Mouse (Mus musculus) forebrain, embryonic 14.5 days (tissue): Measurements from ENCODE around the gene Krtcap2. TPM values are rescaled to one million over a fixed set of nuclear protein-coding genes. Genes with fewer than 3 reads are reported as not detected.
"Not testable (repeated sequence)": the region's sequence is repeated elsewhere in the genome, so short reads cannot be mapped to it uniquely, and the experiment has no call there.

Experiments used
- ATAC-seq: fragments of 200-750 bp; cut with Nextera tagmentation; 2 replicates; pipeline ENCODE4 v1.8.0; 2017; ENCODE audit warnings: mild to moderate bottlenecking, moderate library complexity
- DNase-seq: peaks from one replicate; pipeline ENCODE4 v3.0.0-alpha.2; 2015; ENCODE audit warnings: low spot score
- H3K27ac ChIP-seq: fragments of 300-500 bp; sonication (generic); 2 replicates; pipeline ENCODE4 v1.5.1; 2014; ENCODE audit warnings: low read depth, mild to moderate bottlenecking, control low read depth, low read length, moderate library complexity
- H3K27me3 ChIP-seq: fragments of 300-500 bp; sonication (generic); replicated peaks from 2 replicates; pipeline ENCODE4 v1.6.1; 2014; ENCODE audit warnings: low read length, control low read depth, mixed read lengths; ENCODE audit not compliant: control insufficient read depth, insufficient read depth
- H3K36me3 ChIP-seq: fragments of 300-500 bp; sonication (generic); 2 replicates; pipeline ENCODE4 v1.6.1; 2014; ENCODE audit warnings: low read length, control low read depth; ENCODE audit not compliant: control insufficient read depth, insufficient read depth
- H3K4me1 ChIP-seq: fragments of 300-500 bp; sonication (generic); 2 replicates; pipeline ENCODE4 v1.6.1; 2014; ENCODE audit warnings: antibody characterized with exemption, low read length, control low read depth; ENCODE audit not compliant: control insufficient read depth, insufficient read depth
- H3K4me2 ChIP-seq: fragments of 300-500 bp; sonication (generic); 2 replicates; pipeline ENCODE4 v1.6.1; 2014; ENCODE audit warnings: mild to moderate bottlenecking, control low read depth, low read length
- H3K4me3 ChIP-seq: fragments of 300-500 bp; sonication (generic); 2 replicates; pipeline ENCODE4 v1.5.1; 2014; ENCODE audit warnings: low read depth, low read length, control low read depth
- H3K9ac ChIP-seq: fragments of 300-500 bp; sonication (generic); 2 replicates; pipeline ENCODE4 v1.6.1; 2014; ENCODE audit warnings: mild to moderate bottlenecking, low read length, control low read depth, moderate library complexity
- H3K9me3 ChIP-seq: fragments of 300-500 bp; sonication (generic); replicated peaks from 2 replicates; pipeline ENCODE4 v1.6.1; 2016; ENCODE audit warnings: low read length, control low read depth, mixed read lengths; ENCODE audit not compliant: control insufficient read depth
- WGBS: fragments of 180-500 bp; shearing (Covaris S2); extraction: QIAGEN DNeasy Blood & Tissue Kit; methylation state at CpG from one replicate; pipeline ENCODE4 v1.1.7; 2014; 5-methylcytosine and 5-hydroxymethylcytosine counted together
- polyA plus RNA-seq: library from polyadenylated mRNA; unstranded; fragments of >200 nt; fragmentation: Nextera tagmentation; extraction: Ambion mirVana; gene quantifications from 2 replicates; pipeline ENCODE4 v1.2.1, GENCODE M21; 2014

The Krtcap2 gene
- polyA plus RNA-seq, 1 experiment from 2014 or later: 234 TPM

DNA sequence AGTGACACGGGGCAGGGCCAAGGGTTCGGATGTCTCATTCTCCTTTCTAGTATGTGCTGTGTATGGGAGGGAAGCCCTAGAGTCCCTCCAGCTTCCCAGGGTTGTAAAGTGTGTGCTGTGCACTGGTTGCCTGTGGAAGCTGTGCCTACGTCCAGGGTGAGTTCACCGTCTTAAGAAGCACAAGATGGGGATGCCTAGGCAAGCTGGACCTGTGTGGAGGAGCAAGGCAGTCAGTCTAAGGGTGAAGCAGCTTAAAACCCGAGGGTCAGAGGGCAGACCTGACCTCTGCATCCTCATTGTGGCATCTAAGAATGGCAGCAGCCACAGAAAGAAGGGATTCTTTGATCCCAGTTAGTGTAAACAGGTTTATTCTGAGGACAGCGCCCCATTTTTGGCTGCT is 37.0 kb upstream of the Krtcap2 start:
- Histone ChIP-seq H3K27ac (no peak overlapping the region), H3K27me3 (no peaks in the 10 kb centered on the region), H3K36me3 (peaks cover 62% of the 10 kb centered on the region), H3K9ac (no peak overlapping the region), H3K9me3 (no peaks in the 10 kb centered on the region), H3K4me1 (peaks cover 9% of the 10 kb centered on the region; the same call in 1 of the 2 replicates), H3K4me3 (no peak overlapping the region), H3K4me2 (no peak overlapping the region)
- ATAC-seq (no peak), DNase-seq (no peak)
- 85% methylated on average over 6 of the region's 6 CpGs for WGBS

DNA sequence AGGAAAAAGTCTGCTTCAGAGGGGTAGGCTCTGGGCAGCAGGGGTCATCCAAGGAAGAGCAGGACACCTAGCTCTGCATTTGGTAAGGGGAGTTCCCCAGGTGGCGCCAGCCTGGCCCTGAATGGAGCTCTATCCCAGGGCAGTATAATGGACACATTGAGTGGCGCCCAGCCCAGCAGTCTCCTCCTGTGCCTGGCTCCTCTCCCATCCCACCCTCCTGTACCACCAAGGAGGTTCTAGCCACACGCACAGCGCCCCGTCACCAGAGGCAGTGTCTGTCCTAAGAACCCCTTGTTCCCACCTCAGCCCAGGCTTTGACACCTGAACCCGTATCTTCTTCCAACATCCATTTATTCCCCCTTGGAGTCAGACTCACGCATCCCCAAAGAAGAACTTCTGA is 36.0 kb upstream of the Krtcap2 start:
- ATAC-seq (no peak), DNase-seq (no peak)
- H3K27ac ChIP-seq: no peak overlapping the region
- H3K9ac ChIP-seq: no peak overlapping the region
- H3K9me3 ChIP-seq: no peaks in the 10 kb centered on the region
- WGBS: 94% methylated on average over 7 of the region's 7 CpGs
- peaks cover 62% of the 10 kb centered on the region for H3K36me3 ChIP-seq
- peaks cover 11% of the 10 kb centered on the region for H3K4me1 ChIP-seq
- no peak overlapping the region for H3K4me3 ChIP-seq
- no peak overlapping the region for H3K4me2 ChIP-seq
- H3K27me3 ChIP-seq: no peaks in the 10 kb centered on the region

GRCm38 (mm10) chr3:89210162-89210561 is 35.6 kb upstream of the Krtcap2 start:
- H3K4me2 ChIP-seq: no peak overlapping the region
- no peak for ATAC-seq
- H3K4me3 ChIP-seq: no peak overlapping the region
- H3K9me3 ChIP-seq: no peaks in the 10 kb centered on the region
- H3K36me3 ChIP-seq: peaks cover 57% of the 10 kb centered on the region
- no peak overlapping the region for H3K9ac ChIP-seq
- WGBS: 88% methylated on average over 13 of the region's 13 CpGs
- H3K4me1 ChIP-seq: peaks cover 13% of the 10 kb centered on the region
- H3K27me3 ChIP-seq: no peaks in the 10 kb centered on the region
- no peak for DNase-seq
- no peak overlapping the region for H3K27ac ChIP-seq

- ATAC-seq: no peak
- Histone ChIP-seq H3K27ac (no peak overlapping the region), H3K9ac (no peak overlapping the region)
Measured at GRCm38 (mm10) chr3:89210731-89211130, 35.0 kb upstream of the Krtcap2 start.

DNA sequence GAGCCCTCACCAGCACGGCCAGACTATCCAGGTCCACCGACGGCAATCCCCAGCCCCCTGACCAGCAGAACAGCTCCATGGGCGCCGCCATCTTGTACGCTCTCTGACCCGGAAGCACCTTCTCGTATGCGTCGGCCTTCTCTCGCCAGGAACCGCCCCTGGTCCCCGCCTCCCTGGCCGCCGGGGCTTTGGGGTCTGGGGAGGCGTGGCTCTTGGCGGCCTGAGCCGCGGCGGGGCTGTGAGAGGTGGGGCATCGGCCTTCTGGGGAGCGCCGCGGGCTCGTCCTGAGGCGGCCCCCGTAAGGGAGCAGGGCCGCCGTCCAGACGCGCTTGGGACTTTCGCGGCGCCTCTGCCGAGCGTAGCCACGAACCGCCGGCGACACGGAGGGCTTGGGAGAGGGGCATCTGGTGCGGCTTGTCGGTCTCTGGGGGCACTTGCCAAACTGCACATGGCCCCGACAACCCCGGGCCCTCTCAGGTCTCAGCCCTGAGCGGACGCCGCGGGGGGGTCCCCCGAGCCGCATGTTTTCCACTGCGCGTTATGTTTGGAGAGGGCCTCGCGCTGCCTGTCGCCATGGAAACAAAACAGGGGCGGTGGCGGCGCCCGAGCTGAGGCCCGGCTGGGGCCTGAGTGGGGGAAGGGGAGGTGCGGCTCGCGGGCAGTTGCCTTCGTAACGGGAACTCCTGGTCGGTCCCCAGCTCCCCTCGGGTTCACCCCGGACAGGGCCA is 31.8 kb upstream of the Krtcap2 start:
- no peaks in the 10 kb centered on the region for H3K9me3 ChIP-seq
- H3K36me3 ChIP-seq: peaks cover 21% of the 10 kb centered on the region
- DNase-seq: peak; percentile 97
- peak; percentile 90 for ATAC-seq
- H3K27me3 ChIP-seq: no peaks in the 10 kb centered on the region
- WGBS: under 1% methylated on average over 66 of the region's 69 CpGs
- H3K9ac ChIP-seq: peak overlapping the region; percentile 77
- H3K4me3 ChIP-seq: peak overlapping the region; percentile 81
- peak overlapping the region; percentile 98 for H3K27ac ChIP-seq
- H3K4me2 ChIP-seq: peak overlapping the region; percentile 71
- H3K4me1 ChIP-seq: peaks cover 25% of the 10 kb centered on the region

More at GRCm38 (mm10) chr3:89210731-89211130, 35.0 kb upstream of the Krtcap2 start:
- WGBS: 83% methylated on average over 7 of the region's 7 CpGs
- Histone ChIP-seq H3K36me3 (peaks cover 52% of the 10 kb centered on the region), H3K27me3 (no peaks in the 10 kb centered on the region), H3K4me3 (no peak overlapping the region), H3K9me3 (no peaks in the 10 kb centered on the region), H3K4me2 (no peak overlapping the region), H3K4me1 (peaks cover 19% of the 10 kb centered on the region)
- DNase-seq: no peak

GRCm38 (mm10) chr3:89214681-89215411 is 30.9 kb upstream of the Krtcap2 start, which contains the start of gene Thbs3:
Gene Thbs3 (plus strand): TSS chr3:89215180.
- Histone ChIP-seq H3K9me3 (no peaks in the 10 kb centered on the region), H3K27me3 (no peaks in the 10 kb centered on the region), H3K9ac (peak within 1 kb of the TSS; percentile 77), H3K4me2 (peak within 1 kb of the TSS; percentile 71), H3K36me3 (peaks cover 16% of the 10 kb centered on the region), H3K4me3 (peak within 1 kb of the TSS; percentile 81), H3K4me1 (peaks cover 25% of the 10 kb centered on the region), H3K27ac (peak within 1 kb of the TSS; percentile 98)
- WGBS: 1% methylated on average over 19 of the region's 19 CpGs
- DNase-seq (peak; percentile 80), ATAC-seq (peak; percentile 16)

- 1% methylated on average over 6 of the region's 6 CpGs for WGBS
- Histone ChIP-seq H3K4me2 (peak overlapping the region; percentile 71), H3K27me3 (no peaks in the 10 kb centered on the region), H3K27ac (peak overlapping the region; percentile 98), H3K4me1 (peaks cover 25% of the 10 kb centered on the region), H3K9me3 (no peaks in the 10 kb centered on the region), H3K4me3 (peak overlapping the region; percentile 81), H3K9ac (peak overlapping the region; percentile 77), H3K36me3 (peaks cover 11% of the 10 kb centered on the region; the same call in 1 of the 2 replicates)
- peak; percentile 33 for ATAC-seq
- peak; percentile 97 for DNase-seq
Measured at GRCm38 (mm10) chr3:89215853-89216252, 29.9 kb upstream of the Krtcap2 start.

- Histone ChIP-seq H3K9ac (0 out of 2 replicates have a peak overlapping the region, but pooled peaks have one; percentile 2), H3K36me3 (peaks cover 13% of the 10 kb centered on the region), H3K4me2 (peak overlapping the region; percentile 71), H3K4me1 (peaks cover 28% of the 10 kb centered on the region)
- not testable (repeated sequence) for H3K9me3 ChIP-seq, DNase-seq, H3K27ac ChIP-seq, H3K27me3 ChIP-seq, ATAC-seq, H3K4me3 ChIP-seq
- WGBS: 68% methylated on average over 7 of the region's 7 CpGs
Measured at GRCm38 (mm10) chr3:89216407-89216806, 29.4 kb upstream of the Krtcap2 start.

DNA sequence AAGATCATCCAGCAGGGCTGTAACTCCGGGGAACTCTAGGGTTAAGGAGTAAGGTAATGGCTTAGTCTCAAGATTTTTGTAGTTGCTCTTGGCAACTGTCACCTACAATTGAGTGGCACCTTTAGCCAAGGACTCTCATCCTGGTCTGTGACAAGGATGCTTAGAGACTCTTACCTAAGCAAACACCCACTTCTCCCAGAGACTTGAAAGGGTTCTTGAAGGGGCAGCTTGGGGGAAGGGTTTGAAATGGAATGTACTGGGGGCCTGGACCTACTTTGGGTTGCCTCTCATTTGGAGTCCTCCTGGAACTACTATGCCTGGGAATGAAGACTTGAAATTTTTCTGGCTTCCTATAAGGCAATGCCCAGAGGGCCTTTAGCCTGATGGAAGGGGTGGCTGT is 27.5 kb upstream of the Krtcap2 start:
- Histone ChIP-seq H3K9me3 (no peaks in the 10 kb centered on the region), H3K27ac (no peak overlapping the region), H3K4me3 (no peak overlapping the region), H3K9ac (no peak overlapping the region), H3K4me2 (no peak overlapping the region), H3K4me1 (peaks cover 23% of the 10 kb centered on the region), H3K36me3 (peaks cover 31% of the 10 kb centered on the region), H3K27me3 (no peaks in the 10 kb centered on the region)
- no peak for ATAC-seq
- WGBS: 68% methylated on average over 1 of the region's 1 CpGs
- DNase-seq: no peak
